Mouse (Mus musculus): ENCODE measurements around the gene Prss33. TPM values are rescaled to one million over a fixed set of nuclear protein-coding genes. Genes with fewer than 3 reads are reported as not detected.

Prss33 gene
- total RNA-seq, 2 experiments from 2014 or later, result not detected

DNA sequence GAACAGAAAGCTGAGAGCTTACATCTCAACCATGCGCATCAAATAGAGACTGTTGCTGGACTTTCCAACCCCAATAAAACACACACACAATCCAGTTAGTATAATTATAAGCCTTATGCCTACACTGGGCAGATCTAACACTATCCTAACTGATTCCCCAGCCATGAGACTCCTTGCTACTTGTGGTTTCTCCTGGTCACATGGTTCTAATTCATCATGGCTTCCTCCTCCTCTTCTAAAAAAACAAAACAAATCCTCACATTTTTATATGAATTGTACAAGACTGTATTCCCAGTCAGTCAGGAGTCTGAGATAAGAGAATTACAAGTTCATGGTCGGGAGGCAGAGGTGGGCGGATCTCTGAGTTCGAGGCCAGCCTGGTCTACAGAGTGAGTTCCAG is 46.9 kb downstream of the Prss33 start:
- no peak for ATAC-seq (replicated peaks; ENCODE audit: poor library complexity, severe bottlenecking)

DNA sequence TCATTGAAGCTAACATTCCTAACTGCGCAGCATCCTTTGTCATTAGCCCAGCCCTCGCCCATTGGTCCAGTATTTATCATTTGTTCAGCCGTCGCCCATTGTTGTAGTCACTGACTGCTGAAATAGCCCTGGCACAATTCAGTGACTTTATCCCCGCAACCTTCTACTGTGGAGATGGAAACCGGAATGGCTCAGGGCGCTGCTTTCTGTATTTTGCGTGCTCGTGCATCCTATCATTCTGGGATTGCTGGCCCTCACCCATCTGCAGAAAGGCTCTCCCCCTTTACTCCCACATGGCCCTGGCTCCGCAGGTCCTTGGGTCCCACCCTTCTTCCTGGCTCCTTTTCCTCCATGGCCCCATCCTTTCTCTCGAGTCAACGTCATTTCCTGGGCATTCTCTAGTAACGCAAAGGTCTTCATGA is 49.3 kb downstream of the Prss33 start:
- ATAC-seq (replicated peaks; ENCODE audit: poor library complexity, severe bottlenecking), result no peak

DNA sequence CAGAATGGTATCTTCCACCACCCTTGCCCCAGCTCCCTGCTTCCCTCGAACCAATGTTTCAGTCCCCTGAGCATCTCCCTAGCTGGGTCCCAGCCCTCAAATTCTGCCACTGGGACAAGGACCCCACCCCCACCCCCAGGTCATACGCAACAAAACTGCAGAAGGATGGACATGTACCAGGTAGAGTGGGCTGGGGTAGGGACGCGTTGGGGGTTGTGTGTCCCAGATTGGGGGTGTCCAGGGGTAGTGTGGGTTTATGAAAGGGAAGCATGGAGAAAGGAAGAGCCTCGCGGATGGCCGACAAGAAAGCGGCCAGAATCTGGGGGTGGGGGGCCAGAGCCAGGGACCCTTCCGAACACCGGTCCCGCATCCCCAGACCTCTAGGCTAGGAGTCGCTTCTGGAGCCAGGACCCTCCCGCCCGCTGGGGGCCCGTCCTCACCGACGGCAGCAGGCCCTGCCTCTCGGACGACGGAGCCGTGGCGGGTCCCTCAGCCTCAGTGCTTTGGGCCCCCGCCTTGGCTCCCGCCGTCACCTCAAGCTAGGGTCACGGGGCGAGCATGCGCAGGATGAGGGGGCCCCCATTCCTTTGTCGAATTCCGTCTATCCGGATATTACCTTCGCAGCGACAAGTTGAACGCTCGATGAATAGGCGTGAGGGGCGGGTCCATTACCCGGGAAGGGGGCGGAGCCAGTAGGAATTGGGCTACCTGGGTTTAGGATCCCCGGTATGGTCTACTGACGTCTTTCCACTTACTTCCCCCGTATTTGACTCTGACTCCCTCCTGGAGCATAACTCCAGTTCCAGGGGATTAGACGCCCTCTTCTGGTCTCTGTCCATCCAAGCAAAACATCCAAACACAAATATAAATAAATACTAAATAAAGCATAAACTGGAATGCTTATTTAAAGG is 50.0 kb downstream of the Prss33 start, which contains the start of gene Flywch2:
Flywch2 (minus strand) TSS at position 521 of the 911 bp plus-strand sequence.
- peak; percentile 80 for ATAC-seq (replicated peaks; ENCODE audit: poor library complexity, severe bottlenecking)

DNA sequence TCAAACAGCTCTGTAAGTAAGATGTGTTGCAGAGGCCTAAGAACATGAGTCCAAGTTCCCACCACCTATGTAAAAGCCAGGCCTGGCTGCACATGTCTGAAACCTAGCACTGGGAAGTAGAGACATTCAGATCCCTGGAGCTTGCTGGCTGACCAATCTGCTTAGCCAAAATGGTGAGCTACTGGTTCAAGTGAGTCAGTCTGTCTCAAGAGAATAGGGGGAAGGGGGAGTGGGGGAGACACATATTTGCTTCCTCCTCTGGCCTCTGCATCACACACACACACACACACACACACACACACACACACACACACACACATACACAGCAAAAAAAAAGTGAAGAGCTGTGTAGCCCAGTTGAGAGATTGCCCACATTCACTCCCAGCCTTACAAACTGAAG is 52.5 kb downstream of the Prss33 start:
- no peak for ATAC-seq (replicated peaks; ENCODE audit: poor library complexity, severe bottlenecking)

Other genes starting within 250 kb of the Prss33 start
- gene Zfp13, start 236.6 kb downstream of the Prss33 start, total RNA-seq (2014; fragmentation: Nextera tagmentation), result 1.7 and 2.2 TPM in 2 replicates
- gene Zfp13, start 236.6 kb downstream of the Prss33 start, total RNA-seq (2017), result 0.46 and 0.56 TPM in 2 replicates
- not detected in 2 replicates for gene Zscan10, start 235.2 kb downstream of the Prss33 start, total RNA-seq (2014; fragmentation: Nextera tagmentation)
- gene Zscan10, start 235.2 kb downstream of the Prss33 start, total RNA-seq (2017), result not detected in 2 replicates
- gene Mmp25, start 190.8 kb downstream of the Prss33 start, total RNA-seq (2014; fragmentation: Nextera tagmentation), result not detected in 2 replicates
- gene Mmp25, start 190.8 kb downstream of the Prss33 start, total RNA-seq (2017), result 0.47 and 0.57 TPM in 2 replicates
- not detected in 2 replicates for gene Bicdl2, start 175.6 kb downstream of the Prss33 start, total RNA-seq (2014; fragmentation: Nextera tagmentation)
- gene Bicdl2, start 175.6 kb downstream of the Prss33 start, total RNA-seq (2017), result not detected in 2 replicates
- gene Hcfc1r1, start 162.5 kb downstream of the Prss33 start, total RNA-seq (2014; fragmentation: Nextera tagmentation), result 48.9 and 51.5 TPM in 2 replicates
- 13.5 and 16.6 TPM in 2 replicates for gene Hcfc1r1, start 162.5 kb downstream of the Prss33 start, total RNA-seq (2017)
- 49.8 and 50.2 TPM in 2 replicates for gene Thoc6, start 162.2 kb downstream of the Prss33 start, total RNA-seq (2014; fragmentation: Nextera tagmentation)
- gene Thoc6, start 162.2 kb downstream of the Prss33 start, total RNA-seq (2017), result 37.1 and 39.3 TPM in 2 replicates
- gene Tnfrsf12a, start 158.6 kb downstream of the Prss33 start, total RNA-seq (2014; fragmentation: Nextera tagmentation), result 5.1 and 7.8 TPM in 2 replicates
- gene Tnfrsf12a, start 158.6 kb downstream of the Prss33 start, total RNA-seq (2017), result 4.7 and 7.7 TPM in 2 replicates
- gene Cldn6, start 156.8 kb downstream of the Prss33 start, total RNA-seq (2014; fragmentation: Nextera tagmentation), result 0.67 TPM in 1 of 2 replicates, not detected in the other
- gene Cldn6, start 156.8 kb downstream of the Prss33 start, total RNA-seq (2017), result not detected in 2 replicates
- gene Cldn9, start 152.0 kb downstream of the Prss33 start, total RNA-seq (2014; fragmentation: Nextera tagmentation), result not detected in 2 replicates
- gene Cldn9, start 152.0 kb downstream of the Prss33 start, total RNA-seq (2017), result not detected in 2 replicates
- not detected in 2 replicates for gene 1520401A03Rik, start 113.3 kb downstream of the Prss33 start, total RNA-seq (2014; fragmentation: Nextera tagmentation)
- not detected in 2 replicates for gene 1520401A03Rik, start 113.3 kb downstream of the Prss33 start, total RNA-seq (2017)
- gene Pkmyt1, start 109.7 kb downstream of the Prss33 start, total RNA-seq (2014; fragmentation: Nextera tagmentation), result 63.7 and 86.7 TPM in 2 replicates
- 22.0 and 24.3 TPM in 2 replicates for gene Pkmyt1, start 109.7 kb downstream of the Prss33 start, total RNA-seq (2017)
- gene Paqr4, start 95.2 kb downstream of the Prss33 start, total RNA-seq (2014; fragmentation: Nextera tagmentation), result 0.69 and 2.4 TPM in 2 replicates
- gene Paqr4, start 95.2 kb downstream of the Prss33 start, total RNA-seq (2017), result 2.2 and 2.5 TPM in 2 replicates
- gene Kremen2, start 90.2 kb downstream of the Prss33 start, total RNA-seq (2014; fragmentation: Nextera tagmentation), result not detected in 2 replicates
- gene Kremen2, start 90.2 kb downstream of the Prss33 start, total RNA-seq (2017), result not detected in 2 replicates
- 10.3 and 17.5 TPM in 2 replicates for gene Flywch1, start 64.5 kb downstream of the Prss33 start, total RNA-seq (2014; fragmentation: Nextera tagmentation)
- gene Flywch1, start 64.5 kb downstream of the Prss33 start, total RNA-seq (2017), result 15.2 and 22.4 TPM in 2 replicates
- 0.80 and 7.2 TPM in 2 replicates for gene Flywch2, start 50.0 kb downstream of the Prss33 start, total RNA-seq (2014; fragmentation: Nextera tagmentation)
- gene Flywch2, start 50.0 kb downstream of the Prss33 start, total RNA-seq (2017), result 0.30 TPM in 1 of 2 replicates, not detected in the other
- 563 and 623 TPM in 2 replicates for gene Srrm2, start 45.5 kb downstream of the Prss33 start, total RNA-seq (2014; fragmentation: Nextera tagmentation)
- 126 TPM in 2 replicates for gene Srrm2, start 45.5 kb downstream of the Prss33 start, total RNA-seq (2017)
- 318 and 455 TPM in 2 replicates for gene Elob, start 6.9 kb downstream of the Prss33 start, total RNA-seq (2014; fragmentation: Nextera tagmentation)
- gene Elob, start 6.9 kb downstream of the Prss33 start, total RNA-seq (2017), result 124 and 129 TPM in 2 replicates
- gene Prss32, start 7.8 kb upstream of the Prss33 start, total RNA-seq (2014; fragmentation: Nextera tagmentation), result not detected in 2 replicates
- not detected in 2 replicates for gene Prss32, start 7.8 kb upstream of the Prss33 start, total RNA-seq (2017)
- not detected in 2 replicates for gene Prss41, start 8.1 kb upstream of the Prss33 start, total RNA-seq (2014; fragmentation: Nextera tagmentation)
- gene Prss41, start 8.1 kb upstream of the Prss33 start, total RNA-seq (2017), result not detected in 2 replicates
- not detected in 2 replicates for gene Prss21, start 32.0 kb upstream of the Prss33 start, total RNA-seq (2014; fragmentation: Nextera tagmentation)
- not detected in 2 replicates for gene Prss21, start 32.0 kb upstream of the Prss33 start, total RNA-seq (2017)
- not detected in 2 replicates for gene Dcpp1, start 44.8 kb upstream of the Prss33 start, total RNA-seq (2014; fragmentation: Nextera tagmentation)
- not detected in 2 replicates for gene Dcpp1, start 44.8 kb upstream of the Prss33 start, total RNA-seq (2017)
- gene Dcpp2, start 44.8 kb upstream of the Prss33 start, total RNA-seq (2014; fragmentation: Nextera tagmentation), result not detected in 2 replicates
- not detected in 2 replicates for gene Dcpp2, start 44.8 kb upstream of the Prss33 start, total RNA-seq (2017)
- not detected in 2 replicates for gene Dcpp3, start 81.4 kb upstream of the Prss33 start, total RNA-seq (2014; fragmentation: Nextera tagmentation)
- not detected in 2 replicates for gene Dcpp3, start 81.4 kb upstream of the Prss33 start, total RNA-seq (2017)
- not detected in 2 replicates for gene Sbp, start 105.6 kb upstream of the Prss33 start, total RNA-seq (2014; fragmentation: Nextera tagmentation)
- gene Sbp, start 105.6 kb upstream of the Prss33 start, total RNA-seq (2017), result not detected in 2 replicates
- not detected in 2 replicates for gene Sbpl, start 119.2 kb upstream of the Prss33 start, total RNA-seq (2014; fragmentation: Nextera tagmentation)
- not detected in 2 replicates for gene Sbpl, start 119.2 kb upstream of the Prss33 start, total RNA-seq (2017)
- not detected in 2 replicates for gene Prss30, start 144.5 kb upstream of the Prss33 start, total RNA-seq (2014; fragmentation: Nextera tagmentation)
- not detected in 2 replicates for gene Prss30, start 144.5 kb upstream of the Prss33 start, total RNA-seq (2017)
- not detected in 2 replicates for gene Prss22, start 162.0 kb upstream of the Prss33 start, total RNA-seq (2014; fragmentation: Nextera tagmentation)
- gene Prss22, start 162.0 kb upstream of the Prss33 start, total RNA-seq (2017), result not detected in 2 replicates
- not detected in 2 replicates for gene Prss27, start 202.1 kb upstream of the Prss33 start, total RNA-seq (2014; fragmentation: Nextera tagmentation)
- not detected in 2 replicates for gene Prss27, start 202.1 kb upstream of the Prss33 start, total RNA-seq (2017)
- gene Kctd5, start 237.4 kb upstream of the Prss33 start, total RNA-seq (2014; fragmentation: Nextera tagmentation), result 13.5 and 19.1 TPM in 2 replicates
- gene Kctd5, start 237.4 kb upstream of the Prss33 start, total RNA-seq (2017), result 19.7 and 20.1 TPM in 2 replicates

Measured in granulocyte monocyte progenitor cell, adult 5-6 weeks (primary cell).